Mouse (Mus musculus) CH12.LX (cell line): ENCODE measurements around the gene Map3k12. TPM values are rescaled to one million over a fixed set of nuclear protein-coding genes. Genes with fewer than 3 reads are reported as not detected.

ENCODE experiments used
- DNase-seq: peaks from one replicate; pipeline ENCODE4 v3.0.0-alpha.2; 2013; ENCODE audit errors: extremely low read depth
- H3K27ac ChIP-seq: 2 replicates; pipeline ENCODE4 v1.5.1; 2012; ENCODE audit warnings: low read depth, mild to moderate bottlenecking, control low read depth, moderate library complexity; ENCODE audit not compliant: insufficient read depth
- H3K27me3 ChIP-seq: replicated peaks from 2 replicates; pipeline ENCODE3; 2012; ENCODE audit warnings: inconsistent platforms
- H3K36me3 ChIP-seq, 2 experiments: replicated peaks in 1 of 2; 2 replicates each; pipeline versions ENCODE3 to v1.6.1; 2012; ENCODE audit warnings: inconsistent platforms in 1 of 2, low read length in 1 of 2, mild to moderate bottlenecking in 1 of 2, mixed read lengths in 1 of 2, moderate library complexity in 1 of 2; ENCODE audit not compliant: control insufficient read depth in 1 of 2, insufficient read depth in 1 of 2
- H3K4me1 ChIP-seq, 2 experiments: 2 replicates each; pipeline ENCODE4 v1.6.1; 2012; ENCODE audit warnings: inconsistent platforms in 1 of 2, moderate library complexity in 1 of 2; ENCODE audit not compliant: insufficient read depth in 2 of 2, control insufficient read depth in 1 of 2
- H3K4me2 ChIP-seq: 2 replicates; pipeline ENCODE4 v1.6.1; 2012; ENCODE audit warnings: low read depth, mild to moderate bottlenecking, control low read depth; ENCODE audit not compliant: poor library complexity, insufficient read depth, severe bottlenecking
- H3K4me3 ChIP-seq, 3 experiments: fragments of 150-350 bp in 1 of 3; sonication (generic) in 1 of 3; replicated peaks in 1 of 3; 2 replicates each; pipeline versions ENCODE3 to v1.5.1; 2011 to 2012; ENCODE audit warnings: low read depth in 2 of 3, low read length in 2 of 3, mild to moderate bottlenecking in 2 of 3, moderate library complexity in 2 of 3, control low read depth in 1 of 3, improper control_type of control experiment in 1 of 3, inconsistent platforms in 1 of 3, mixed read lengths in 1 of 3; ENCODE audit not compliant: poor library complexity in 1 of 3
- H3K79me2 ChIP-seq: replicated peaks from 2 replicates; pipeline ENCODE4 v1.6.1; 2012; ENCODE audit warnings: mild to moderate bottlenecking, moderate library complexity; ENCODE audit not compliant: control insufficient read depth, poor library complexity, insufficient read depth, severe bottlenecking; ENCODE audit errors: extremely low read depth
- H3K9ac ChIP-seq: 2 replicates; pipeline ENCODE4 v1.6.1; 2012; ENCODE audit warnings: low read depth, mild to moderate bottlenecking, control low read depth, moderate library complexity; ENCODE audit not compliant: insufficient read depth
- H3K9me3 ChIP-seq: replicated peaks from 2 replicates; pipeline ENCODE3; 2012; ENCODE audit warnings: low read length, inconsistent platforms, mixed read lengths
- BHLHE40 ChIP-seq: IDR thresholded peaks from 2 replicates; pipeline ENCODE4 v1.6.1; 2011; ENCODE audit warnings: mild to moderate bottlenecking, low read depth, low read length, improper control_type of control experiment
- CHD1 ChIP-seq: IDR thresholded peaks from 2 replicates; pipeline ENCODE4 v1.6.1; 2012; ENCODE audit warnings: low read depth, low read length, improper control_type of control experiment, inconsistent platforms
- CHD2 ChIP-seq: IDR thresholded peaks from 2 replicates; pipeline ENCODE4 v1.6.1; 2011; ENCODE audit warnings: low read length, improper control_type of control experiment
- CTCF ChIP-seq, 2 experiments: IDR thresholded peaks in 1 of 2; conservative IDR thresholded peaks in 1 of 2; 2 replicates each; pipeline ENCODE4 v1.5.1; 2011 to 2012; ENCODE audit warnings: low read depth in 2 of 2, low read length in 2 of 2, improper control_type of control experiment in 1 of 2, inconsistent platforms in 1 of 2, mild to moderate bottlenecking in 1 of 2, moderate library complexity in 1 of 2
- E2F4 ChIP-seq: IDR thresholded peaks from 2 replicates; pipeline ENCODE4 v1.6.1; 2011; ENCODE audit warnings: low read depth, low read length, improper control_type of control experiment; ENCODE audit not compliant: insufficient replicate concordance
- ELF1 ChIP-seq: IDR thresholded peaks from 2 replicates; pipeline ENCODE4 v1.6.1; 2014; ENCODE audit warnings: low read depth, mild to moderate bottlenecking, inconsistent platforms, low read length, improper control_type of control experiment
- EP300 ChIP-seq: IDR thresholded peaks from 2 replicates; pipeline ENCODE4 v1.6.1; 2011; ENCODE audit warnings: low read length, improper control_type of control experiment
- ETS1 ChIP-seq: conservative IDR thresholded peaks from 2 replicates; pipeline ENCODE4 v1.6.1; 2012; ENCODE audit warnings: low read depth, mild to moderate bottlenecking, inconsistent platforms, low read length, improper control_type of control experiment, moderate library complexity
- GABPA ChIP-seq: IDR thresholded peaks from 2 replicates; pipeline ENCODE4 v1.6.1; 2012; ENCODE audit warnings: low read depth, low read length, improper control_type of control experiment, inconsistent platforms; ENCODE audit not compliant: insufficient replicate concordance
- HCFC1 ChIP-seq: IDR thresholded peaks from 2 replicates; pipeline ENCODE4 v1.6.1; 2012; ENCODE audit warnings: low read depth, mild to moderate bottlenecking, inconsistent platforms, low read length, improper control_type of control experiment
- IRF4 ChIP-seq: IDR thresholded peaks from 2 replicates; pipeline ENCODE4 v1.6.1; 2014; ENCODE audit warnings: low read depth, mild to moderate bottlenecking, inconsistent platforms, low read length, improper control_type of control experiment
- JUN ChIP-seq: IDR thresholded peaks from 2 replicates; pipeline ENCODE4 v1.6.1; 2011; ENCODE audit warnings: low read depth, mild to moderate bottlenecking, low read length, improper control_type of control experiment, moderate library complexity; ENCODE audit not compliant: insufficient read depth
- JUND ChIP-seq: conservative IDR thresholded peaks from 2 replicates; pipeline ENCODE4 v1.6.1; 2011; ENCODE audit warnings: low read depth, low read length, improper control_type of control experiment
- KAT2A ChIP-seq: IDR thresholded peaks from 2 replicates; pipeline ENCODE4 v1.6.1; 2012; ENCODE audit warnings: low read length, improper control_type of control experiment, inconsistent platforms; ENCODE audit not compliant: insufficient replicate concordance
- MAFK ChIP-seq: IDR thresholded peaks from 2 replicates; pipeline ENCODE4 v1.6.1; 2011; ENCODE audit warnings: low read length, improper control_type of control experiment; ENCODE audit not compliant: insufficient replicate concordance
- MAX ChIP-seq: IDR thresholded peaks from 2 replicates; pipeline ENCODE4 v1.6.1; 2011; ENCODE audit warnings: low read length, improper control_type of control experiment
- MAZ ChIP-seq: IDR thresholded peaks from 2 replicates; pipeline ENCODE4 v1.6.1; 2012; ENCODE audit warnings: low read depth, mild to moderate bottlenecking, inconsistent platforms, low read length, improper control_type of control experiment, moderate library complexity
- MEF2A ChIP-seq: IDR thresholded peaks from 2 replicates; pipeline ENCODE4 v1.6.1; 2014; ENCODE audit warnings: low read depth, mild to moderate bottlenecking, inconsistent platforms, low read length, improper control_type of control experiment, borderline replicate concordance
- MXI1 ChIP-seq: IDR thresholded peaks from 2 replicates; pipeline ENCODE4 v1.6.1; 2011; ENCODE audit warnings: mild to moderate bottlenecking, low read depth, low read length, improper control_type of control experiment
- MYC ChIP-seq: IDR thresholded peaks from 2 replicates; pipeline ENCODE4 v1.6.1; 2011; ENCODE audit warnings: low read depth, mild to moderate bottlenecking, improper control_type of control experiment, low read length
- NELFE ChIP-seq: IDR thresholded peaks from 2 replicates; pipeline ENCODE4 v1.6.1; 2011; ENCODE audit warnings: low read depth, low read length, improper control_type of control experiment
- NRF1 ChIP-seq: IDR thresholded peaks from 2 replicates; pipeline ENCODE4 v1.6.1; 2014; ENCODE audit warnings: low read depth, mild to moderate bottlenecking, inconsistent platforms, low read length, improper control_type of control experiment, moderate library complexity
- POLR2A ChIP-seq: IDR thresholded peaks from 2 replicates; pipeline ENCODE4 v1.6.1; 2011; ENCODE audit warnings: low read depth, mild to moderate bottlenecking, improper control_type of control experiment, low read length
- POLR2AphosphoS2 ChIP-seq: IDR thresholded peaks from 2 replicates; pipeline ENCODE4 v1.6.1; 2011; ENCODE audit warnings: low read depth, low read length, improper control_type of control experiment
- RAD21 ChIP-seq: IDR thresholded peaks from 2 replicates; pipeline ENCODE4 v1.6.1; 2011; ENCODE audit warnings: low read depth, mild to moderate bottlenecking, low read length, improper control_type of control experiment, moderate library complexity
- RCOR1 ChIP-seq: conservative IDR thresholded peaks from 2 replicates; pipeline ENCODE4 v1.6.1; 2012; ENCODE audit warnings: low read depth, mild to moderate bottlenecking, inconsistent platforms, low read length, improper control_type of control experiment
- SIN3A ChIP-seq: IDR thresholded peaks from 2 replicates; pipeline ENCODE4 v1.6.1; 2012; ENCODE audit warnings: low read length, improper control_type of control experiment, inconsistent platforms
- SMC3 ChIP-seq: IDR thresholded peaks from 2 replicates; pipeline ENCODE4 v1.6.1; 2011; ENCODE audit warnings: low read depth, low read length, improper control_type of control experiment
- TBP ChIP-seq: conservative IDR thresholded peaks from 2 replicates; pipeline ENCODE4 v1.6.1; 2011; ENCODE audit warnings: low read depth, low read length, improper control_type of control experiment
- TCF12 ChIP-seq: IDR thresholded peaks from 2 replicates; pipeline ENCODE4 v1.6.1; 2014; ENCODE audit warnings: low read depth, mild to moderate bottlenecking, inconsistent platforms, low read length, improper control_type of control experiment
- UBTF ChIP-seq: IDR thresholded peaks from 2 replicates; pipeline ENCODE4 v1.6.1; 2012; ENCODE audit warnings: low read depth, mild to moderate bottlenecking, inconsistent platforms, low read length, improper control_type of control experiment, moderate library complexity
- USF1 ChIP-seq: IDR thresholded peaks from 2 replicates; pipeline ENCODE4 v1.6.1; 2014; ENCODE audit warnings: low read depth, mild to moderate bottlenecking, inconsistent platforms, low read length, improper control_type of control experiment
- USF2 ChIP-seq: conservative IDR thresholded peaks from 2 replicates; pipeline ENCODE4 v1.6.1; 2011; ENCODE audit warnings: low read depth, low read length, improper control_type of control experiment
- ZC3H11A ChIP-seq: IDR thresholded peaks from 2 replicates; pipeline ENCODE4 v1.6.1; 2012; ENCODE audit warnings: low read depth, mild to moderate bottlenecking, inconsistent platforms, low read length, improper control_type of control experiment
- ZKSCAN1 ChIP-seq: IDR thresholded peaks from 2 replicates; pipeline ENCODE4 v1.6.1; 2012; ENCODE audit warnings: low read depth, inconsistent platforms, low read length, improper control_type of control experiment, borderline replicate concordance
- ZMIZ1 ChIP-seq: IDR thresholded peaks from 2 replicates; pipeline ENCODE4 v1.6.1; 2012; ENCODE audit warnings: low read depth, mild to moderate bottlenecking, inconsistent platforms, low read length, improper control_type of control experiment
- ZNF384 ChIP-seq: IDR thresholded peaks from 2 replicates; pipeline ENCODE4 v1.6.1; 2012; ENCODE audit warnings: low read depth, low read length, improper control_type of control experiment, inconsistent platforms
- dilution Hi-C: fragments of 300-500 bp; cut with MboI; formaldehyde crosslinking; loops from 2 replicates; pipeline ENCODE4 v1.14.3; 2020; ENCODE audit warnings: low sequenced_read_pairs; ENCODE audit not compliant: extremely low pct_unique_long_range_greater_than_20kb, extremely low pct_ligation_motif_present
- in situ Hi-C: fragments of 300-500 bp; cut with MboI; formaldehyde crosslinking; loops from 3 replicates; pipeline ENCODE4 v1.14.3; 2019; ENCODE audit warnings: low sequenced_read_pairs, low pct_ligation_motif_present, low pct_unique_long_range_greater_than_20kb, mixed read lengths
- polyA plus RNA-seq: library from polyadenylated mRNA; unstranded; fragments of >175 nt; gene quantifications from 2 replicates; pipeline ENCODE4 v1.2.1, GENCODE M21; 2012; ENCODE audit warnings: low read depth; ENCODE audit not compliant: insufficient read length
- total RNA-seq, 2 experiments: library from RNA; depleted of rRNA; stranded (reverse); fragments of 300-350 nt in 1 of 2; fragments of >200 nt in 1 of 2; gene quantifications; 2 replicates each; pipeline ENCODE4 v1.2.3; 2012 to 2014

Gene Map3k12
- total and polyA plus RNA-seq, 3 experiments, result 1.5 to 3.0 (median 2.3) TPM

GRCm38 (mm10) chr15:102517976-102518858 is 1.4 kb upstream of the Map3k12 start, which contains the start of gene Tarbp2:
Gene Tarbp2 (plus strand): TSS chr15:102518192.
- Histone ChIP-seq H3K36me3 (peaks cover 23 to 28% of the 10 kb centered on the region in 2 experiments), H3K27me3 (peaks cover 3% of the 10 kb centered on the region), H3K27ac (peak within 1 kb of the TSS; percentile 94), H3K4me2 (peak within 1 kb of the TSS; percentile 87), H3K4me3 (peak within 1 kb of the TSS; percentile 61 to 98 (median 90)), H3K79me2 (peaks cover 6% of the 10 kb centered on the region), H3K9me3 (no peaks in the 10 kb centered on the region), H3K9ac (peak within 1 kb of the TSS; percentile 96), H3K4me1 (peaks cover 3 to 34% of the 10 kb centered on the region in 2 experiments; a peak in 3 of 4 replicates)
- peak; percentile 100 for DNase-seq
- dilution Hi-C loops (no loop called here), in situ Hi-C loops (loop anchor here (5.0 kb wide), 1 partner anchor 51 kb away; no protein-coding TSS in a partner anchor)
- TF ChIP-seq RCOR1, result no peak
- peak; percentile 91 for TF ChIP-seq HCFC1
- TF ChIP-seq CTCF (conservative IDR thresholded peaks at IDR 0.05 in 1 of 2, IDR thresholded peaks at IDR 0.05 in 1 of 2; ENCODE audit: low read depth in 2 of 2, low read length in 2 of 2), result no peak
- TF ChIP-seq ETS1, result no peak
- no peak for TF ChIP-seq JUND
- TF ChIP-seq ELF1, result peak; percentile 91
- TF ChIP-seq MAZ, result peak; percentile 17; the same call in 1 of the 2 replicates
- TF ChIP-seq EP300, result no peak; the same call in 1 of the 2 replicates
- TF ChIP-seq GABPA, result no peak; the same call in 1 of the 2 replicates
- TF ChIP-seq TCF12, result peak; percentile 61
- TF ChIP-seq MYC, result no peak; the same call in 1 of the 2 replicates
- peak; percentile 44; the same call in 1 of the 2 replicates for TF ChIP-seq MEF2A
- no peak; the same call in 1 of the 2 replicates for TF ChIP-seq POLR2AphosphoS2
- peak; percentile 36 for TF ChIP-seq ZMIZ1
- peak; percentile 65; the same call in 1 of the 2 replicates for TF ChIP-seq TBP
- TF ChIP-seq MAFK, result no peak
- TF ChIP-seq IRF4, result peak; percentile 35
- TF ChIP-seq SIN3A, result peak; percentile 54; the same call in 1 of the 2 replicates
- peak; percentile 90 for TF ChIP-seq POLR2A
- peak; percentile 97 for TF ChIP-seq ZNF384
- TF ChIP-seq CHD1, result no peak
- peak; percentile 88 for TF ChIP-seq NRF1
- TF ChIP-seq UBTF, result no peak
- peak; percentile 78; the same call in 1 of the 2 replicates for TF ChIP-seq KAT2A
- no peak for TF ChIP-seq BHLHE40
- TF ChIP-seq USF2, result no peak
- TF ChIP-seq USF1, result no peak; the same call in 1 of the 2 replicates
- TF ChIP-seq NELFE, result peak; percentile 94
- TF ChIP-seq MAX, result peak; percentile 62; the same call in 1 of the 2 replicates
- TF ChIP-seq JUN, result no peak
- no peak for TF ChIP-seq ZKSCAN1
- TF ChIP-seq RAD21, result no peak
- TF ChIP-seq SMC3, result no peak
- TF ChIP-seq ZC3H11A, result no peak
- TF ChIP-seq CHD2, result peak; percentile 80; the same call in 1 of the 2 replicates
- peak; percentile 53 for TF ChIP-seq MXI1
- TF ChIP-seq E2F4, result peak; percentile 91; the same call in 1 of the 2 replicates
